Mouse (Mus musculus): ENCODE measurements at regions not wholly inside any gene's neighbourhood (a gene's known extent, or its start where the extent isn't known, plus 50 kb on each side); places are given as distances from the start of the nearest gene placed in this dataset.

DNA sequence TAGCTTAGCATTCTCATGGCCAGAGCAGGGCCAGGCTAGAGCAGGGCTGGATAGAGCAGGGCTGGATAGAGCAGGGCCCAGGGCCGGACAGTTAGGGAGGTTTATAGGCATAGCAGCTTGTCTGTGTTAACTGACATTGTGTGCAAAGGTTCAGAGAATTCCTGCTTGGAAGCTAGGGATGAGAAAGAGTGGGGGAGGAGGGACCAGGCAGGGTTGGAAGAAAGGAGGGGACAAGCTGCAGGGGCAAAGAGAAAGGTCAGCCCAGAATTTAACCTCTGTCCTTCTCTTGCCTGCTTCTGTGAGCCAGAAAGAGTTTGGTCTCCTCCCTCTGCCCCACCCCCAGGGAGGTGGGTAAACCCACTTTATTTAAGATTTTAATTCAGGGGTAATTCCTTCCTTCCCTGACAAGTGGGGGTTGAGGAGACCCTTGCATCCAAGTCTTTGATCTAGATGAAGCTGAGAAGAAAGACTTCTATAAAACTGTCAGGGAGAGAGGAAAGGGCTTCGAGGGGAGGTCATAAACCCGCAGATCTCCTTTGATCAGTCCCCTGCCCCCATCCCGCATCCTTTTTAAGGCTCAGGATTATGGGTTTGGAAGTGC lies 112.9 kb downstream of the Bdh1 start:
- peaks cover under 1% of the 10 kb centered on the region; the same call in 1 of the 2 replicates for H3K27me3 ChIP-seq (ENCODE audit: control insufficient read depth, insufficient read depth, low read length)
- no peak overlapping the region for H3K4me3 ChIP-seq (ENCODE audit: insufficient read depth in 1 of 2, low read depth in 2 of 2, low read length in 2 of 2)
- 54% methylated on average over 4 of the region's 4 CpGs for WGBS (ENCODE audit: insufficient replicate concordance)
- H3K27ac ChIP-seq = no peak overlapping the region
- no peak overlapping the region for H3K9ac ChIP-seq (replicated peaks)
- no peaks in the 10 kb centered on the region for H3K36me3 ChIP-seq (replicated peaks; ENCODE audit: control insufficient read depth, insufficient read depth, low read depth)
- no peaks in the 10 kb centered on the region for H3K9me3 ChIP-seq (ENCODE audit: control insufficient read depth, low read length)
- no peak for TF ChIP-seq EP300 (IDR thresholded peaks at IDR 0.05; ENCODE audit: low read depth)
- no peak for TF ChIP-seq CTCF (IDR thresholded peaks at IDR 0.05; ENCODE audit: low read depth)
- H3K4me2 ChIP-seq (ENCODE audit: low read depth) = no peak overlapping the region
- peaks cover 21 to 31% of the 10 kb centered on the region in 2 experiments for H3K4me1 ChIP-seq (replicated peaks; ENCODE audit: control insufficient read depth in 2 of 2, insufficient read depth in 2 of 2, low read length in 1 of 2)
- ATAC-seq (ENCODE audit: insufficient read depth) (no peak), DNase-seq (ENCODE audit: low read depth in 3 of 3, low spot score in 3 of 3) (no peak)

DNA sequence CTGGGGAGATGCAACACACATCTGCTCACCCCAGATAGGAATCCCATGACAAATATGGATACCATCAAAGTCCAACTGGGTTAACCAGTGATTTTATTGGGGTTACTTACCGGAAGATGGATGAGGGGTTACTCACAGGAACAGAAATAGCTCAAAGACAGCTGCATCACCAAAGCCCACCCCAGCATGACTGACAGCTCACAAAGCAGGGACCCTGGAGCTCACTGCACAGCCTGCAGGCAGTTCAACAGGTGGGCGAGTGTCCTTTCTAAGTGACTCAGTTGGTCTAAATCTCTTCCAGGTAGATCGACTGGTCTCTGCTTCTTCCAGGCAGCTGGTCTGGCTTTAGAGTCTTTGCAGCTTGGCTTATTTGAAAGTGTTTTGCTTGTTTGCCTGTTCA lies 114.2 kb downstream of the Bdh1 start:
- no peak overlapping the region for H3K4me2 ChIP-seq (ENCODE audit: low read depth)
- ATAC-seq (ENCODE audit: insufficient read depth) (no peak), DNase-seq (ENCODE audit: low read depth in 3 of 3, low spot score in 3 of 3) (no peak)
- peaks cover 21 to 31% of the 10 kb centered on the region in 2 experiments for H3K4me1 ChIP-seq (replicated peaks; ENCODE audit: control insufficient read depth in 2 of 2, insufficient read depth in 2 of 2, low read length in 1 of 2)
- no peak for TF ChIP-seq CTCF (IDR thresholded peaks at IDR 0.05; ENCODE audit: low read depth)
- TF ChIP-seq EP300 (IDR thresholded peaks at IDR 0.05; ENCODE audit: low read depth) = no peak
- no peaks in the 10 kb centered on the region; the same call in 1 of the 2 replicates for H3K27me3 ChIP-seq (ENCODE audit: control insufficient read depth, insufficient read depth, low read length)
- H3K9me3 ChIP-seq (ENCODE audit: control insufficient read depth, low read length) = no peaks in the 10 kb centered on the region
- H3K27ac ChIP-seq = no peak overlapping the region
- no peaks in the 10 kb centered on the region for H3K36me3 ChIP-seq (replicated peaks; ENCODE audit: control insufficient read depth, insufficient read depth, low read depth)
- WGBS (ENCODE audit: insufficient replicate concordance) = 66% methylated on average over 3 of the region's 3 CpGs
- no peak overlapping the region for H3K9ac ChIP-seq (replicated peaks)
- no peak overlapping the region for H3K4me3 ChIP-seq (ENCODE audit: insufficient read depth in 1 of 2, low read depth in 2 of 2, low read length in 2 of 2)

DNA sequence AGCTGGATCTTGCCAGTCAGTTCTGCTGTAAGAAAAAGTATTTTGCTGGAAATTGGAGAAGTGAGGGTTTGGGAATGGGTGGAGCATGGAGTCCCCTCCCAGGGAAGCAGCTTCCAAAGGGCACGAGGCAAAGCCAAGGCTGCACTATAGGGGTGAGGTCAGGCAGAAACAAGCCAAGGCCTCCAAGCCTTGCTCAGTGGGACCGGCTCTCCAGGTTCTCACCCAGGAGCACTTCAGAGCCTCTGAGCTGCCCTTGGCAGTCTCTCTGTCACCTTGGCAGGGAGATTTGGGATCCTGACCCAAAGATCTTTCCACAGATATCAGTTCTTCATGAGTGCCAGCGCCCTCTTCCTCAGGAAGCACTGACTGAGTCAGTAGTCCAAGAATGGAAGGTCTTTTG lies 116.5 kb downstream of the Bdh1 start:
- H3K4me2 ChIP-seq (ENCODE audit: low read depth) = no peak overlapping the region
- H3K4me3 ChIP-seq (ENCODE audit: insufficient read depth in 1 of 2, low read depth in 2 of 2, low read length in 2 of 2) = no peak overlapping the region
- peaks cover 9 to 13% of the 10 kb centered on the region in 2 experiments for H3K4me1 ChIP-seq (replicated peaks; ENCODE audit: control insufficient read depth in 2 of 2, insufficient read depth in 2 of 2, low read length in 1 of 2)
- no peaks in the 10 kb centered on the region for H3K36me3 ChIP-seq (replicated peaks; ENCODE audit: control insufficient read depth, insufficient read depth, low read depth)
- WGBS (ENCODE audit: insufficient replicate concordance) = 66% methylated on average over 3 of the region's 3 CpGs
- H3K9me3 ChIP-seq (ENCODE audit: control insufficient read depth, low read length) = no peaks in the 10 kb centered on the region
- no peak overlapping the region for H3K27ac ChIP-seq
- H3K27me3 ChIP-seq (ENCODE audit: control insufficient read depth, insufficient read depth, low read length) = peaks cover 15% of the 10 kb centered on the region
- TF ChIP-seq CTCF (IDR thresholded peaks at IDR 0.05; ENCODE audit: low read depth) (no peak), EP300 (IDR thresholded peaks at IDR 0.05; ENCODE audit: low read depth) (no peak)
- H3K9ac ChIP-seq (replicated peaks) = no peak overlapping the region
- ATAC-seq (ENCODE audit: insufficient read depth) (no peak), DNase-seq (ENCODE audit: low read depth in 3 of 3, low spot score in 3 of 3) (no peak)

DNA sequence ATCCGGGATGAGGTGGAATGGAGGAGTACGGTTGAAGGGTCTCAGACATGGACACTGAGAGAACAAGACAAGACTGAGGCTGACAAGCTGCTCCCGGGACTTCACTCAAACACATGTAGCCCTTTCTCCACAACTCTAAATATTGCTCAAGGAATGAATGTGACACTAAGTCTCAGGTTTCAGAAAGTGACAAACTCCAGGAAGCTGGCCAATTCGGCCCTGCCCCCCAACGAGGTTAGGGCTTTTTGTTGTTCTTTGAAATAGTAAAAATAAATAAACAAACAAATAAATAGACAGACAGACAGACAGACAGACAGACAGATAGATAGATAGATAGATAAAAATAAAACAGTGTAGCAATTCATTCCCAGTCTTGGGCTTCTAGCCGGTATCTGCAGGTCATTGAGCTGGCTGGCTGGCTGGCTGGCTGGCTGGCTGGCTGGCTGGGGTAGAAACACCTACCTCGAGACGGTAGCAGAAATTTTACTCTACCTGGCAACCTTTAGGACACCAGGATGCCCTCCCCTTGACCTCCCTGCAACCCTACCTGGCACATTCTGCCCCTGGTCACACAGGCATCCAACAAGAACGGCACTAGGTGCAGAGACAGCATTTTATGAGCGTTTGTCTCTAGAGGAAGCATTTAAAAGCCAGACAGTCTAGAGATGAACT lies 119.6 kb upstream of the Dlg1 start:
- Histone ChIP-seq H3K9ac (replicated peaks) (no peak overlapping the region), H3K4me1 (replicated peaks; ENCODE audit: control insufficient read depth in 2 of 2, insufficient read depth in 2 of 2, low read length in 1 of 2) (no peaks in the 10 kb centered on the region), H3K27ac (no peak overlapping the region), H3K36me3 (replicated peaks; ENCODE audit: control insufficient read depth, insufficient read depth, low read depth) (no peaks in the 10 kb centered on the region), H3K27me3 (ENCODE audit: control insufficient read depth, insufficient read depth, low read length) (peaks cover 58% of the 10 kb centered on the region), H3K4me2 (ENCODE audit: low read depth) (no peak overlapping the region), H3K9me3 (ENCODE audit: control insufficient read depth, low read length) (no peaks in the 10 kb centered on the region), H3K4me3 (ENCODE audit: insufficient read depth in 1 of 2, low read depth in 2 of 2, low read length in 2 of 2) (no peak overlapping the region)
- DNase-seq (ENCODE audit: low read depth in 3 of 3, low spot score in 3 of 3) (no peak), ATAC-seq (ENCODE audit: insufficient read depth) (no peak)
- 48% methylated on average over 10 of the region's 10 CpGs for WGBS (ENCODE audit: insufficient replicate concordance)
- no peak for TF ChIP-seq EP300 (IDR thresholded peaks at IDR 0.05; ENCODE audit: low read depth)
- no peak for TF ChIP-seq CTCF (IDR thresholded peaks at IDR 0.05; ENCODE audit: low read depth)

DNA sequence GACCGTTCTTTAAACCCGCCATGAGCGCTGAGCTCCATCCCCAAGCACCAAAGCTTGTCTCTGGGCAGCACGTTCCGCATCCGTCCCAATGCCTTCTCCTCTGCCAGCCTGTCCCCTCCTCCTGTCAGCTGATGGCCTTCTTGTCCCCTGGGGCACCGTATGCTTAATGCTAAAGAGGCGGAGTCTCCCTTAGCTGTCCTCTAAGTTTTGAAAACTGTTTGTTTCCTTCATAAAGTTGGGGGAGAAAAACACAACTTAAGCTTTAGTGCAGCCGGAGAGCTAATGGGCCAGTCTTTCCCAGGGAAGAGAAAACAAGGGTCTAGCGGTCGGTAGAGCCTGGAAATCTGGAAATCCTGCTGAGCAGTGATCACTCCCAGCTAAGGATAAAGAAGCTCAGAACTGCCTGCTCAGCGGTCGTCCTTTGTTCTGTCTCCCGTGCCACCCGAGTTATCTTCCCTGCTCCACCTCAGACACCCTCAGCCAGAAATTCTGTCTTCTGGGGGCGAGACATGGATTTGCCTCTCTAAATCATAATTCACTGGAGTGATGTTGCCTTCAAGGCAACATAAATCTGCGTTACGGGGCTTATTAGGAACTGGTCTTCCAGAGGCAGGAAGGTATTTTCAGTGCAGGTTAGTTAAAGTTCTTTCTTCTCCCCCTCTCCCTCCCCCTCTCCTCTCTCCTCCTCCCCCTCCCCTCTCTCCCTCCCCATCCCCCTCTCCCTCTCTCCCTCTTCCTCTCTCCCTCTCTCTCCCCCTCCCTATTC lies 117.0 kb upstream of the Dlg1 start:
- H3K4me1 ChIP-seq (replicated peaks; ENCODE audit: control insufficient read depth in 2 of 2, insufficient read depth in 2 of 2, low read length in 1 of 2) = peaks cover 14 to 17% of the 10 kb centered on the region in 2 experiments
- no peak overlapping the region for H3K4me2 ChIP-seq (ENCODE audit: low read depth)
- no peak for ATAC-seq (ENCODE audit: insufficient read depth)
- no peak for DNase-seq (ENCODE audit: low read depth in 3 of 3, low spot score in 3 of 3)
- WGBS (ENCODE audit: insufficient replicate concordance) = 4% methylated on average over 18 of the region's 18 CpGs
- H3K27me3 ChIP-seq (ENCODE audit: control insufficient read depth, insufficient read depth, low read length) = peaks cover 58% of the 10 kb centered on the region
- TF ChIP-seq EP300 (IDR thresholded peaks at IDR 0.05; ENCODE audit: low read depth) (no peak), CTCF (IDR thresholded peaks at IDR 0.05; ENCODE audit: low read depth) (no peak)
- H3K9me3 ChIP-seq (ENCODE audit: control insufficient read depth, low read length) = no peaks in the 10 kb centered on the region
- H3K36me3 ChIP-seq (replicated peaks; ENCODE audit: control insufficient read depth, insufficient read depth, low read depth) = no peaks in the 10 kb centered on the region
- no peak overlapping the region for H3K4me3 ChIP-seq (ENCODE audit: insufficient read depth in 1 of 2, low read depth in 2 of 2, low read length in 2 of 2)
- no peak overlapping the region for H3K27ac ChIP-seq
- H3K9ac ChIP-seq (replicated peaks) = no peak overlapping the region
